Mouse (Mus musculus) testis, postnatal 10 days (tissue): ENCODE measurements around the gene Ppip5k2.

ENCODE experiments used
- DNase-seq: peaks from one replicate; pipeline ENCODE4 v3.0.0; 2021; ENCODE audit warnings: low spot score

Ppip5k2 gene

DNA sequence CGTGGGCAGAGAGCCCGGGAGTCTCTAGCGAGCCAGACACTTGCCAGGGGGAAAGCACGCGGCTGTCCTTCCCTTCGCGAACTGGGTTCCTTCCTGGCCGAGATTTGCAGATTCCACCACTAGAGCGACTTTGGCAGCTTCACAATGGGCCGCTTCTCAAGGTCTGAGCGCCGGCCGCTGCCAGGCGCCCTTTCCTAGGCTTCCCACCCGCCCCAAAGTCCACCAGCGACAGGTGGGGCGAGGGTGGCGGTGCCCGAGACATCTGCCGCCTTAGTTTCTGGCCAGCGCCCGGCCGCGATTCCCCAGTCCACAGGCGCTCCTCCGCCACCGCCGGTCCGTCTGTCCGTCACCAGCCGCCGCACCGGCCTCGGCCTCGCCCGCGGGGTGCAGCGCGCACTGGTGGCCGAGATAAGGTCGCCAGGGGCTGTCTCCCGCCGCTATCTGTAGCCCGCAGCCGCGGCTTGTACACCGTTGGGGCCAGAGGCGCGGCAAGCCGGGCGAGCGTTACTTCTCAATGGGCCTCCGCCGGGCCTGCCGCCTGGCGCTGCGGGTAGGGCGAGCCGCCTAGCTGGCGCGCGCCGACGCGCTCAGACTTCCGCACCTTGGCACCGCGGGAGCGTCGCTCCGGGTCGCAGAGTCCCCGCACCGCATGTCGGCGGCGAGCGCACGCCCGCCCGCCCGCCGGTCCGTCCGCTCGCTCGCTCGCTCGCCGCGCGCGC, 109.4 kb downstream of the Ppip5k2 start:
- DNase-seq, result peak; percentile 70

DNA sequence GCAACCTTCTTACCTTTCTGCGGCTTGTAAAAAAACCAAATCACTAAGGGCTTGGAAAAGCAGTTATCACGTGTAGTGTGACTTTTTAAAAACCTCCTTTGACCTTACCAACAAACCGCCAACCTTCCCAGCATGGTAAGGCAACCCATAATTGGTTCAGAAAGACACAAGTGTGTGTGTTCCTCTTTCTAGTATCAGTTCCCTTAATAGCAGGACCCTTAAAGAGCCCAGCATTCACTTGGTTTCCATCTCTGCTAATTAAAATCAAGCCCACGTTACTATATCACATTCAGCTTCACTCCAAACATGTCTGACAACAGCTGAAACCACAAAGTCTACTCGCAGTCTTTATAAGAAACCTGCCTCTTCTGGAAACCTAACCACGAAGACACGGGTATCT, 110.8 kb downstream of the Ppip5k2 start:
- no peak for DNase-seq

DNA sequence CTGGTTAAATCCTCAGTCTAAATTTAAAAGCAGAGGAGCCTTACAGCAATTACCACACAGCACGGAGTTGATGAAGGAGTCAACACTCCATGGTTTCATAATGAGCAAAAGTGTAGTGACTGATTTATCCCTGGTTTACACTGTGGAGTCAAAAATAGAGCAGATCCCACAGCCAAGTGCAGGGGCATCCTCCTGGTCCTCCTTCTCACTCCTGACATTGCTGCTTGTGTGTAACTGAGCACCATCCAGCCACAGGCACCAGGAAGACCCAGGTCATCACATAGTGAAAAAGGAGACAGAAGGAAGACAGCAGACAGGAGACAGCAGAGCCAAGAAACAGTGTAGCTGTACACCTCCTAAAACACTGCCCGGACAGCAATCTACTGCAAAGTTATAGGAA, 112.4 kb downstream of the Ppip5k2 start:
- no peak for DNase-seq

DNA sequence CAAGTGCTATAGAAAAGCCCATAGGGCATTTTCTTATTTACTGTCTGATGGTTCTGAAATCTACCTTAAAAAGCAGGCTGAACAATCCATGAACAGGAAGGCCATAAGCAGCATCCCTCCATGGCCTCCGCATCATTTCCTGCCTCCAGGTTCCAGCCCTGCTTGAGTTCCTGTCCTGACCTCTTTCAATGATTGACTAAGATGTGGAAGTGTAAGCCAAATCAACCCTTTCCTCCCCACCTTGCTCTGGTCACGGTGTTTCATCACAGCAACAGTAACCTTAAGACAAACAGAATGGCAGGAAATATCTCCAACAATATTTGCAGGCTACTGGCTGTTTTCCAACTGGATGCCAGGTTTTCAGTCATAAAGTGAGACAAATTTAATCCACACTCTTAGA, 113.0 kb downstream of the Ppip5k2 start:
- DNase-seq, result no peak
